Mouse (Mus musculus) megakaryocyte, embryonic 14.5 days (primary cell): ENCODE data around the gene Fntb.

Source experiments
- FLI1 ChIP-seq: IDR thresholded peaks from 2 replicates; pipeline ENCODE4 v1.6.1; 2012; ENCODE audit warnings: low read length, inconsistent platforms, mixed read lengths
- GATA1 ChIP-seq: IDR thresholded peaks from 3 replicates; pipeline ENCODE4 v1.6.1; 2012; ENCODE audit warnings: mixed read lengths, low read length, inconsistent platforms, borderline replicate concordance

DNA sequence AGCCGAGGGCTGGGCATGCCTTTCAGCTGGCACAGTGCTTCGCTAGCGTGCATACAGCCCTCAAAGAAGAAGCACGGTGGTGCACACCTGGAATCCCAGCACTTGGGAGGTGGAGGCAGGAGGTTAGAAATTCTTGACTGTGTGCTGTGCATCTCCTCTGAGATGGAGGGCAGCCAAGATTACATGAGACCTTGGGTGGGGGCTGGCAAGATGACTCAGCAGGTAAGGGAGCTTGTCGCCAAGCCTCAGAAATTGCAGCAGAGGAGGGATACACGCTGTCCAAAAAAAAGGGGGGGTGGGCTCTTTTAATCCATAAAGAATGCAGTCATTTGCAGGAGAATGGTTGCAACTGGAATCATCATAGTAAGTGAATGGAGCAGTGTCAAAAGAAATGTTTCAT, 152.7 kb downstream of the Fntb start:
- TF ChIP-seq GATA1 = no peak
- TF ChIP-seq FLI1 = no peak
